Mouse (Mus musculus) liver, adult 2 months (tissue): ENCODE results near the gene Hpcal1.

Experiments used
- CTCF ChIP-seq: fragments of 200-500 bp; IDR thresholded peaks from 2 replicates; pipeline ENCODE4 v1.5.1; 2011; ENCODE audit warnings: low read depth, low read length, control low read depth
- POLR2A ChIP-seq: fragments of 200-500 bp; IDR thresholded peaks from 2 replicates; pipeline ENCODE4 v1.6.1; 2011; ENCODE audit warnings: low read length, control low read depth; ENCODE audit not compliant: insufficient read depth; ENCODE audit errors: extremely low read depth

DNA sequence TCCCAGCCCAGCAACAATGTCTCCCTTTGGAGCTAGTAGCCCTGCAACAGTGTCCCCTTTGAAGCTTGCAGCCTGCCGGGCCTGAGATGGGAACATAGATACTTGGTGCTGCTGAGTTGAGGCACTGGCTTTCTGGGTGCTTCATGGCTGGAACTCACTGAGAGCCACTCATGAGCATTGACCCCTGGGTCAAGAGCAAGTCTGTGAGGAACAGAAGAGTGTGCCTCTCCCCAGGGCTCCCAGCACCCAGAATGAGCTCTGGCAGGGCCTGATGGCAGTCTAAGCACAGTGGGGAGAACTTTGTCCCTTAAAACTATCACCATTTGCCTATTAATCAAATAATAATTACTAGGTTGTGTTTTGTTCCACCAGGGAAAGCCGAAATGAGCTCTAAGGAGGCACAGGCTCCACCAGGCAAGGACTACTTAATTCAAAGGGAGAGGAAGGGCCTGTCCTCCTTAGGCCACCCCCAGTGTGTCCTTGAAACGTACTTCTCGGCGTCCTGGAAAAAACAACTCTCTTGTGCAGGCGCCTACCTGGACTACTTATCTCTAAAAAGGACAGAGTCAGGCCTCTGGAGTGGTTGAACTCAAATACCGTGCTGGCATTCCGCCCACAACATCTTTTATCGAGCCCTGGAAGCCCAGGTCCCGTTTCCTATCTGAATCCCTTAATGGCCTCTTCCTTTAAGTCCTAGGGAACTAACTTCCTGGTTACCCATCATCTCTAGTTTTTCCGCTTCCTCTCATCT, 52.1 kb downstream of the Hpcal1 start:
- no peak for TF ChIP-seq CTCF
- no peak for TF ChIP-seq POLR2A
